In genomic region chr1:51892005-51892404, GRCm38 (mm10) we compare ENCODE assay signal across 25 mouse cellular contexts. TPM values are rescaled to one million over a fixed set of nuclear protein-coding genes. Genes with fewer than 3 reads are reported as not detected.
DNase-seq lines count a peak whose midpoint lies in the region; ATAC-seq and TF ChIP-seq lines count a peak whose summit lies in the region.
"Had no signal": no experiment of that assay in that cellular context is flagged by ENCODE, and none has a peak within 500 bp of the region (broad histone marks: within the 10 kb centered on the region; RNA-seq: fewer than 3 reads in every experiment).

No protein-coding gene starts in this region.

- no peaks in the 10 kb centered on the region for H3K36me3 ChIP-seq in liver, adult 2 months (ENCODE audit: control insufficient read depth, insufficient read depth, low read length)
- H3K36me3 ChIP-seq in liver, embryonic 16.5 days (ENCODE audit: control insufficient read depth, insufficient read depth), result no peaks in the 10 kb centered on the region
- H3K36me3 ChIP-seq in liver, embryonic 11.5 days (ENCODE audit: control insufficient read depth, insufficient read depth, low read length), result no peaks in the 10 kb centered on the region
- no peaks in the 10 kb centered on the region for H3K36me3 ChIP-seq in hindbrain, embryonic 16.5 days (ENCODE audit: control insufficient read depth, insufficient read depth, low read length)
- H3K36me3 ChIP-seq: embryonic facial prominence, embryonic 12.5 days; forebrain, embryonic 15.5 days; G1E had no signal

- WGBS in liver, adult 2 months, result 17% methylated on average over 4 of the region's 4 CpGs
- 62% methylated on average over 4 of the region's 4 CpGs for WGBS in liver, embryonic 16.5 days (ENCODE audit: insufficient replicate concordance)
- WGBS in liver, embryonic 11.5 days, result 67% methylated on average over 4 of the region's 4 CpGs
- 93% methylated on average over 4 of the region's 4 CpGs for WGBS in hindbrain, embryonic 16.5 days

- H3K4me2 ChIP-seq in liver, embryonic 16.5 days (ENCODE audit: low read depth, low read length), result no peak overlapping the region
- no peak overlapping the region for H3K4me2 ChIP-seq in liver, embryonic 11.5 days
- no peak overlapping the region for H3K4me2 ChIP-seq in hindbrain, embryonic 16.5 days (ENCODE audit: low read length)
- H3K4me2 ChIP-seq: embryonic facial prominence, embryonic 12.5 days; forebrain, embryonic 13.5 days; forebrain, embryonic 15.5 days had no signal

- H3K79me2 ChIP-seq in liver, adult 2 months (ENCODE audit: control insufficient read depth, insufficient read depth, low read length), result peaks cover 37% of the 10 kb centered on the region

- peak; percentile 42 for DNase-seq in adrenal gland, adult 2 months
- DNase-seq in adrenal gland, adult 18-20 months (ENCODE audit: low spot score in 2 of 2), result no peak
- peak; percentile 94 for DNase-seq in liver, adult 2 months (ENCODE audit: extremely low read depth, low read depth, low spot score)
- DNase-seq in liver, result no peak
- DNase-seq in liver, embryonic 11.5 days (ENCODE audit: low spot score), result no peak
- DNase-seq: adrenal gland, adult 8-10 months; adrenal gland, postnatal 14 days; adrenal gland, postnatal 36 days; B cell, adult 2 months; cerebellum, adult 11-12 months; cerebellum, adult 2 months; cerebellum, adult 9-10 months; cerebellum, postnatal 10 days; cerebellum, postnatal 25 days had no signal

- H3K9me3 ChIP-seq in liver, embryonic 16.5 days (replicated peaks; ENCODE audit: control insufficient read depth, low read length), result no peaks in the 10 kb centered on the region
- no peaks in the 10 kb centered on the region for H3K9me3 ChIP-seq in liver, embryonic 11.5 days (ENCODE audit: control insufficient read depth, low read length)
- no peaks in the 10 kb centered on the region for H3K9me3 ChIP-seq in hindbrain, embryonic 16.5 days (ENCODE audit: control insufficient read depth, low read length)
- H3K9me3 ChIP-seq: embryonic facial prominence, embryonic 10.5 days; embryonic facial prominence, embryonic 12.5 days; forebrain, embryonic 13.5 days; forebrain, embryonic 15.5 days; G1E had no signal

- H3K9ac ChIP-seq in liver, adult 2 months (ENCODE audit: low read depth, low read length), result no peak overlapping the region
- no peak overlapping the region for H3K9ac ChIP-seq in liver, embryonic 16.5 days (ENCODE audit: low read depth, low read length)
- H3K9ac ChIP-seq in liver, embryonic 11.5 days (ENCODE audit: low read depth, low read length), result no peak overlapping the region
- H3K9ac ChIP-seq in hindbrain, embryonic 16.5 days (ENCODE audit: low read depth, low read length), result no peak overlapping the region
- H3K9ac ChIP-seq: embryonic facial prominence, embryonic 12.5 days; forebrain, embryonic 13.5 days; forebrain, embryonic 15.5 days had no signal

- no peaks in the 10 kb centered on the region for H3K27me3 ChIP-seq in liver, adult 2 months (ENCODE audit: control insufficient read depth, insufficient read depth, low read length)
- H3K27me3 ChIP-seq in liver, embryonic 16.5 days (ENCODE audit: control insufficient read depth, insufficient read depth, low read depth, low read length), result no peaks in the 10 kb centered on the region
- H3K27me3 ChIP-seq in liver, embryonic 11.5 days (replicated peaks; ENCODE audit: control insufficient read depth, insufficient read depth, low read length), result no peaks in the 10 kb centered on the region
- H3K27me3 ChIP-seq in hindbrain, embryonic 16.5 days (replicated peaks; ENCODE audit: control insufficient read depth, insufficient read depth, low read length), result no peaks in the 10 kb centered on the region
- H3K27me3 ChIP-seq: CH12.LX; embryonic facial prominence, embryonic 12.5 days; forebrain, embryonic 13.5 days; forebrain, embryonic 15.5 days; Patski had no signal

- no peak for TF ChIP-seq CTCF in liver, adult 2 months (IDR thresholded peaks at IDR 0.05; ENCODE audit: low read depth, low read length)

- peaks cover 49% of the 10 kb centered on the region for H3K4me1 ChIP-seq in liver, adult 2 months (ENCODE audit: control insufficient read depth, insufficient read depth, low read length)
- peaks cover 6% of the 10 kb centered on the region for H3K4me1 ChIP-seq in liver, embryonic 16.5 days (ENCODE audit: control insufficient read depth, low read depth, low read length)
- peaks cover 13% of the 10 kb centered on the region for H3K4me1 ChIP-seq in liver, embryonic 11.5 days (replicated peaks; ENCODE audit: control insufficient read depth, insufficient read depth, low read length)
- peaks cover 12% of the 10 kb centered on the region for H3K4me1 ChIP-seq in hindbrain, embryonic 16.5 days (ENCODE audit: control insufficient read depth, insufficient read depth, low read depth, low read length)

- H3K4me3 ChIP-seq in liver, adult 2 months (ENCODE audit: insufficient read depth, low read depth, low read length), result no peak overlapping the region
- no peak overlapping the region for H3K4me3 ChIP-seq in liver, embryonic 16.5 days (ENCODE audit: low read depth, low read length)
- H3K4me3 ChIP-seq in liver, embryonic 11.5 days (ENCODE audit: low read depth, low read length), result no peak overlapping the region
- no peak overlapping the region for H3K4me3 ChIP-seq in hindbrain, embryonic 16.5 days (ENCODE audit: low read length)
- H3K4me3 ChIP-seq: embryonic facial prominence, embryonic 10.5 days; embryonic facial prominence, embryonic 12.5 days; forebrain, embryonic 13.5 days; forebrain, embryonic 15.5 days had no signal

- peak; percentile 58 for ATAC-seq in liver, embryonic 16.5 days (ENCODE audit: low read depth)
- no peak for ATAC-seq in liver, embryonic 11.5 days (replicated peaks; ENCODE audit: low FRiP score)
- no peak for ATAC-seq in hindbrain, embryonic 16.5 days
- ATAC-seq: activated CD4-positive, CD25-positive, alpha-beta regulatory T cell, adult 4 months; CD4-positive, CD25-positive, alpha-beta regulatory T cell, adult 4 months; forebrain, embryonic 13.5 days; forebrain, embryonic 15.5 days; Patski had no signal

- TF ChIP-seq POLR2A in liver, adult 2 months (IDR thresholded peaks at IDR 0.05; ENCODE audit: extremely low read depth, insufficient read depth, low read length), result no peak

- peak overlapping the region; percentile 95 for H3K27ac ChIP-seq in liver, adult 2 months (replicated peaks; ENCODE audit: insufficient read depth, low read depth, low read length)
- no peak overlapping the region for H3K27ac ChIP-seq in liver, embryonic 16.5 days (ENCODE audit: low read length)
- no peak overlapping the region for H3K27ac ChIP-seq in liver, embryonic 11.5 days (ENCODE audit: low read depth, low read length)
- H3K27ac ChIP-seq in hindbrain, embryonic 16.5 days (ENCODE audit: low read depth, low read length), result no peak overlapping the region
- H3K27ac ChIP-seq: embryonic facial prominence, embryonic 10.5 days; embryonic facial prominence, embryonic 12.5 days; forebrain, embryonic 13.5 days; forebrain, embryonic 15.5 days had no signal

RNA-seq across cellular contexts. Expression of gene Myo1b, which starts 23.9 kb away (rescaled TPM):
- 10 to 100 TPM; 43.8 to 50.4 TPM for total RNA-seq in adrenal gland, adult 2 months (2021)
- polyA plus RNA-seq in adrenal gland, adult 2 months (2012; rRNA removed), result 7.9 and 11.3 TPM in 2 replicates
- 10 to 100 TPM; 44.2 to 44.5 TPM for total RNA-seq in adrenal gland, adult 18-20 months (2021)
- 158 and 176 TPM in 2 replicates for total RNA-seq in liver, adult 2 months (2014; rRNA removed)
- polyA plus RNA-seq in liver, adult 2 months (2012; rRNA removed), result 35.1 and 41.7 TPM in 2 replicates
- polyA plus RNA-seq in liver, embryonic 16.5 days (2015; fragmentation: Nextera tagmentation; extraction: Ambion mirVana), result 10.6 and 11.5 TPM in 2 replicates
- 26.4 and 27.0 TPM in 2 replicates for polyA plus RNA-seq in liver, embryonic 11.5 days (2014; fragmentation: Nextera tagmentation; extraction: Ambion mirVana)
- 43.2 and 53.8 TPM in 2 replicates for polyA plus RNA-seq in hindbrain, embryonic 16.5 days (2015; fragmentation: Nextera tagmentation; extraction: Ambion mirVana)
- polyA plus RNA-seq: G1E had no signal

Comparison
In these comparisons a context has a peak if more than half of its experiments do, and no peak if none do; other contexts are left out.
1. DNase-seq: peak in adrenal gland, adult 2 months (single experiment) and liver, adult 2 months (single experiment); none in adrenal gland, adult 18-20 months (0 of 2), liver (single experiment) and liver, embryonic 11.5 days (single experiment).